Mouse (Mus musculus) hindbrain, embryonic 11.5 days (tissue): ENCODE measurements around the gene Eef2. TPM values are rescaled to one million over a fixed set of nuclear protein-coding genes. Genes with fewer than 3 reads are reported as not detected.

Experiments used
- polyA plus RNA-seq: library from polyadenylated mRNA; unstranded; fragments of >200 nt; fragmentation: Nextera tagmentation; extraction: Ambion mirVana; gene quantifications from 2 replicates; pipeline ENCODE4 v1.2.1, GENCODE M21; 2014

Eef2 gene
- polyA plus RNA-seq, 1 experiment from 2014 or later: 380 TPM

Other genes starting within 250 kb of the Eef2 start
- gene Gadd45b, start 246.6 kb upstream of the Eef2 start, polyA plus RNA-seq: 13.8 and 14.6 TPM in 2 replicates
- gene Gng7, start 161.7 kb upstream of the Eef2 start, polyA plus RNA-seq: 6.6 and 7.2 TPM in 2 replicates
- gene Diras1, start 151.0 kb upstream of the Eef2 start, polyA plus RNA-seq: 3.4 and 5.8 TPM in 2 replicates
- 9.2 and 11.0 TPM in 2 replicates for gene Slc39a3, start 139.2 kb upstream of the Eef2 start, polyA plus RNA-seq
- gene Sgta, start 116.5 kb upstream of the Eef2 start, polyA plus RNA-seq: 200 and 210 TPM in 2 replicates
- gene Thop1, start 106.6 kb upstream of the Eef2 start, polyA plus RNA-seq: 44.1 and 46.4 TPM in 2 replicates
- 0.23 and 0.49 TPM in 2 replicates for gene Creb3l3, start 77.8 kb upstream of the Eef2 start, polyA plus RNA-seq
- 201 and 203 TPM in 2 replicates for gene Map2k2, start 70.7 kb upstream of the Eef2 start, polyA plus RNA-seq
- 6.6 and 7.9 TPM in 2 replicates for gene Zbtb7a, start 41.4 kb upstream of the Eef2 start, polyA plus RNA-seq
- gene Pias4, start 8.7 kb upstream of the Eef2 start, polyA plus RNA-seq: 52.7 and 54.1 TPM in 2 replicates
- gene Dapk3, start 6.4 kb downstream of the Eef2 start, polyA plus RNA-seq: 49.9 and 53.3 TPM in 2 replicates
- not detected in 2 replicates for gene 4930442H23Rik, start 7.2 kb downstream of the Eef2 start, polyA plus RNA-seq
- gene Nmrk2, start 25.4 kb downstream of the Eef2 start, polyA plus RNA-seq: 0.08 TPM in 1 of 2 replicates, not detected in the other
- gene Atcay, start 54.2 kb downstream of the Eef2 start, polyA plus RNA-seq: 22.8 and 23.8 TPM in 2 replicates
- 3.4 and 4.3 TPM in 2 replicates for gene Zfr2, start 56.5 kb downstream of the Eef2 start, polyA plus RNA-seq
- 3.1 and 3.3 TPM in 2 replicates for gene Matk, start 76.3 kb downstream of the Eef2 start, polyA plus RNA-seq
- 179 and 182 TPM in 2 replicates for gene Mrpl54, start 90.3 kb downstream of the Eef2 start, polyA plus RNA-seq
- gene Apba3, start 90.3 kb downstream of the Eef2 start, polyA plus RNA-seq: 32.1 and 33.5 TPM in 2 replicates
- gene Tjp3, start 115.0 kb downstream of the Eef2 start, polyA plus RNA-seq: 3.8 and 3.9 TPM in 2 replicates
- gene Pip5k1c, start 116.3 kb downstream of the Eef2 start, polyA plus RNA-seq: 46.3 and 47.0 TPM in 2 replicates
- 26.0 and 28.9 TPM in 2 replicates for gene Cactin, start 144.5 kb downstream of the Eef2 start, polyA plus RNA-seq
- gene Tbxa2r, start 152.1 kb downstream of the Eef2 start, polyA plus RNA-seq: 2.3 TPM in 2 replicates
- not detected in 2 replicates for gene Gipc3, start 166.6 kb downstream of the Eef2 start, polyA plus RNA-seq
- gene Hmg20b, start 173.8 kb downstream of the Eef2 start, polyA plus RNA-seq: 90.2 and 100 TPM in 2 replicates
- gene Mfsd12, start 180.9 kb downstream of the Eef2 start, polyA plus RNA-seq: 3.9 and 4.6 TPM in 2 replicates
- gene 4930404N11Rik, start 189.2 kb downstream of the Eef2 start, polyA plus RNA-seq: 0.47 TPM in 1 of 2 replicates, not detected in the other
- gene Fzr1, start 201.9 kb downstream of the Eef2 start, polyA plus RNA-seq: 83.0 and 92.1 TPM in 2 replicates
- 44.8 and 52.6 TPM in 2 replicates for gene Dohh, start 207.8 kb downstream of the Eef2 start, polyA plus RNA-seq
- gene Gm48551, start 207.8 kb downstream of the Eef2 start, polyA plus RNA-seq: 2.2 and 3.2 TPM in 2 replicates
- 0.49 and 1.0 TPM in 2 replicates for gene Gm48552, start 212.4 kb downstream of the Eef2 start, polyA plus RNA-seq
- gene Smim24, start 216.4 kb downstream of the Eef2 start, polyA plus RNA-seq: 2.7 and 4.1 TPM in 2 replicates